Mouse (Mus musculus): Measurements from ENCODE around the gene Samd4b.
A peak's percentile ranks its signal among the peaks of the same experiment; 100 is the strongest.

Gene Samd4b

GRCm38 (mm10) chr7:28351676-28352191 lies 246.2 kb downstream of the Samd4b start:
- no peak for DNase-seq

- peak; percentile 99 for DNase-seq
Observed at GRCm38 (mm10) chr7:28350155-28350883, 247.6 kb downstream of the Samd4b start, which contains the start of gene Rps16. TSS of gene Rps16 (plus strand) at chr7:28350652.
